Mouse (Mus musculus) lung, embryonic 16.5 days (tissue): ENCODE measurements at regions not wholly inside any gene's neighbourhood (a gene's known extent, or its start where the extent isn't known, plus 50 kb on each side); places are given as distances from the start of the nearest gene placed in this dataset.
A peak's percentile ranks its signal among the peaks of the same experiment; 100 is the strongest.

Experiments
- ATAC-seq: fragments of 200-750 bp; cut with Nextera tagmentation; 2 replicates; pipeline ENCODE4 v1.8.0; 2017; ENCODE audit warnings: low read depth, mild to moderate bottlenecking, moderate library complexity
- H3K27ac ChIP-seq: fragments of 300-500 bp; sonication (generic); 2 replicates; pipeline ENCODE4 v1.5.1; 2014; ENCODE audit warnings: mild to moderate bottlenecking, control low read depth, low read length
- H3K27me3 ChIP-seq: fragments of 300-500 bp; sonication (generic); 2 replicates; pipeline ENCODE4 v1.6.1; 2014; ENCODE audit warnings: low read depth, low read length, mixed read lengths; ENCODE audit not compliant: control insufficient read depth, insufficient read depth
- H3K36me3 ChIP-seq: fragments of 300-500 bp; sonication (generic); 2 replicates; pipeline ENCODE4 v1.6.1; 2014; ENCODE audit warnings: low read length; ENCODE audit not compliant: control insufficient read depth, insufficient read depth
- H3K4me1 ChIP-seq: fragments of 300-500 bp; sonication (generic); replicated peaks from 2 replicates; pipeline ENCODE4 v1.6.1; 2014; ENCODE audit warnings: low read length, mixed read lengths; ENCODE audit not compliant: control insufficient read depth, insufficient read depth
- H3K4me2 ChIP-seq: fragments of 300-500 bp; sonication (generic); 2 replicates; pipeline ENCODE4 v1.6.1; 2014; ENCODE audit warnings: low read depth, low read length, control low read depth
- H3K4me3 ChIP-seq: fragments of 300-500 bp; sonication (generic); 2 replicates; pipeline ENCODE4 v1.5.1; 2014; ENCODE audit warnings: mild to moderate bottlenecking, low read length, control low read depth
- H3K9ac ChIP-seq: fragments of 300-500 bp; sonication (generic); 2 replicates; pipeline ENCODE4 v1.6.1; 2014; ENCODE audit warnings: low read length, control low read depth
- H3K9me3 ChIP-seq: fragments of 300-500 bp; sonication (generic); 2 replicates; pipeline ENCODE4 v1.6.1; 2016; ENCODE audit warnings: low read length; ENCODE audit not compliant: control insufficient read depth
- WGBS: fragments of 180-500 bp; shearing (Covaris S2); extraction: QIAGEN DNeasy Blood & Tissue Kit; methylation state at CpG from one replicate; pipeline ENCODE4 v1.1.7; 2014; 5-methylcytosine and 5-hydroxymethylcytosine counted together

DNA sequence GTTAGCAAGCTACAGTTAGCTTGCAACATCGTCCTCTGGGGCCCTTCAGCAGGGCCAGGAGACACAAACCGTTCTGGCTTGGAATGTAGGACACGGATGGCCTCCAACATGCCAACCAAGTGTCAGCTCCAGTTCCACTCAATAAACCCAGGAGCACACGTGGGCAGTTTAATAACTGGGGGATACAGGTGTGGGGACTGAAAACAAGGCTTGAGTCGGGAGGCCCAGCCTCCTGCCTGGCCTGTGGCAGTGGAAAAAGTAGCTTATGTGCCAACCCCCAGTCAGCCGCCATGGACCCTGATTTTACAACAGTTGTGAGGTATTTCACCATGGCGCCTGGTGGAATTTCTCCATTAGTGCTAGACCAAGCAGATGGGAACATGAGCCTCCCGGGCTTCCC lies 160.9 kb upstream of the Gas1 start:
- Histone ChIP-seq H3K4me2 (no peak overlapping the region), H3K27ac (no peak overlapping the region), H3K9ac (no peak overlapping the region), H3K4me3 (no peak overlapping the region), H3K27me3 (no peaks in the 10 kb centered on the region), H3K36me3 (no peaks in the 10 kb centered on the region), H3K9me3 (no peaks in the 10 kb centered on the region), H3K4me1 (peaks cover 4% of the 10 kb centered on the region; the same call in 1 of the 2 replicates)
- no peak for ATAC-seq
- 75% methylated on average over 8 of the region's 8 CpGs for WGBS

DNA sequence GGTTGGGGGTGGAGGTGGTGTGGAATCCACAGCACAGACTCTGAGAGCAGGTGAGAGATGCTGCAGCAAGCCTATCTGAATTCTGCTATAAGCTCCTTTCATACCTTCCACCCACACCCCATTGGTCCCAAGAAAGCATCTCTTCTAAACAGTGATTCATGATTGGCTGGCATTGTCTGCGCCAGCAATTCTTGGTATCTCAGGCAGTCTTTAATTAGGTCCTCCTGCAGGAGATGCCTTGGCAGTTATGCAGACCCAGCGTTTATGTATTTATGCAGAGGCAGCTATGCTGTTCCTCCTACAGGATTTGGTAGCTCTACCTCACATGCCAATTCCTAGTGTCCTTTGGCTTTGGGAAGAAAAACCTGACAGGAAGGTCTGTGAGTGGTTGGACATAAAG lies 162.9 kb upstream of the Gas1 start:
- Histone ChIP-seq H3K27me3 (no peaks in the 10 kb centered on the region), H3K4me1 (peaks cover 4% of the 10 kb centered on the region; the same call in 1 of the 2 replicates), H3K36me3 (no peaks in the 10 kb centered on the region), H3K4me2 (no peak overlapping the region), H3K27ac (no peak overlapping the region), H3K4me3 (no peak overlapping the region), H3K9me3 (no peaks in the 10 kb centered on the region), H3K9ac (no peak overlapping the region)
- WGBS = 71% methylated on average over 2 of the region's 2 CpGs
- ATAC-seq = no peak

DNA sequence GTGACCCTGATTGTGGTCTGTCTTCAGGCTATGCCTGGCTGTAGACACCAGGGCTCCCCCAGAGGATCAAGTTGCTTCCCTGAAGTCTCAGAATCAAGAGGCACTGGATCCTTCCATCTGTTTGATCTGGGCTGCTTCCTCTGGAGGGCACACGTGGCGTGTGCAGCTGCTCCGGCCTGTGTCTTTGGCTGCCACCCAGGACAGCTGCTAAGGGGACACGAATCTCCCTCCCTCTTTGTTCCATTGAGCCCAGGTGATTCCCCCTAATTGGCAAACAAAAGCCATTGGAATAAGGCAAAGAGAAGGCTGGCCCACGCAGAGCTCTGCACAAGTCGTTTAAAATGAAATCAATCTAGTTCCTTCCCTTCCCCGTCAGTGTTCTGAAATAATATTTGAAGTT lies 170.7 kb upstream of the Gas1 start:
- Histone ChIP-seq H3K4me2 (no peak overlapping the region), H3K27ac (no peak overlapping the region; the same call in 1 of the 2 replicates), H3K36me3 (no peaks in the 10 kb centered on the region), H3K9ac (peak overlapping the region; percentile 24; the same call in 1 of the 2 replicates), H3K4me1 (peaks cover 13% of the 10 kb centered on the region), H3K27me3 (no peaks in the 10 kb centered on the region), H3K4me3 (no peak overlapping the region), H3K9me3 (no peaks in the 10 kb centered on the region)
- peak; percentile 53; the same call in 1 of the 2 replicates for ATAC-seq
- WGBS = 14% methylated on average over 7 of the region's 7 CpGs

DNA sequence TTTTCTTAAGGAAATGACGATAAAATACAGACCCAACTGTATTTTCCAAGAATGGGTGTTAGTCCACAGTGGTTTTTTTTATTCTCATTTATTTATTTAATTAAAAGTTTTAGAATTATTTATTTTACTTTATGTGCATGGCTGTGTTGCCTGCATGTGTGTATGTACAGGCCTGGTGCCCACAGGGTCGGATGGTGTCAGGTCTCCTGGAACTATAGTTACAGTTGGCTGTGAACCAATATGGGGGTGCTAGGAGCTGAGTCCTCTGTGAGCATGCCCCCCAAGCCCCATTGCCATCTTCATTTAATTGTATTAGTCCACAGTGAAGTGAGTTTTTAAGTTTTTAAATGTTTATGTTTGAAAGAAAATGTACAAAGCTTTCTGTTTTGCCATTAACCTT lies 171.3 kb upstream of the Gas1 start:
- 45% methylated on average over 2 of the region's 2 CpGs for WGBS
- H3K4me3 ChIP-seq = no peak overlapping the region
- no peaks in the 10 kb centered on the region for H3K27me3 ChIP-seq
- no peak overlapping the region for H3K4me2 ChIP-seq
- no peak overlapping the region for H3K9ac ChIP-seq
- ATAC-seq = 0 out of 2 replicates have a peak, but pooled peaks have one; percentile 34
- peaks cover 13% of the 10 kb centered on the region for H3K4me1 ChIP-seq
- H3K27ac ChIP-seq = no peak overlapping the region
- H3K9me3 ChIP-seq = no peaks in the 10 kb centered on the region
- H3K36me3 ChIP-seq = no peaks in the 10 kb centered on the region

DNA sequence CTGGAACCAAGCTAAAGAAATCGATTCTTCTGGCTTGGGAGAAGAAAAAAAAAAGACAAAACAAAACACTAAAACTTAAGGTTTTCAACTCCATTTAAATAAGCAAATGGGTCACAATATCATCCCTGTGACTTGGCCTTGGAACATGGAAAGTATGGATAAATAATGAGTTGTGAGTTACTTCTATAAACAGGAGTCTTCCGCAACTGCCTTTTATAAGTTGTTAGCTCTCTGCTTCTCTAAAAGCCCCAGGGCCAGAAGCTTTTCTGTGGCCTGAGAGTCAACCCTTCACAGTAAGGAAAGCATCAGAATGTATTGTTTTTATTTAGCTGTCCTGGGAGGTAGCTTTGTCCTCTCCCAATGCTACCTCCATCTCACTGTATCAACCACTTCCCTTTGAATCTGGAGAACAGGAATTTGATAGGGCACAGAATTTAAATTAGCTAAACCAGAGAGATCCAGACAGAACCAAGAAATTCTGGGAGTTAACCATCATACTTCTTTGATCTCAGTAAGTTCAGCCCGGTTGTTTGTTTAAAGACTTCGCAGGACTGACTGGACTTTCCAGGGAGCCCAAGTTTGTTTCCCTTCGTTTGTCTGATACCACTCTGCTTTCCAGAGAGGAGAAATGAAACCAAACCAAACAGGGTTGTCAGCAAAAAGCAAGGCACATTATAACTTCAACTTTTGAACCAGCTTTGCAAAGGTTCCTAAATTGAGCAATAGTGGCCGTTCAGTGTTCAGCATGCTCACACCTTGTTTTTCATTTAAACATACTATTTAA lies 178.7 kb upstream of the Gas1 start:
- H3K27me3 ChIP-seq = no peaks in the 10 kb centered on the region
- H3K9me3 ChIP-seq = no peaks in the 10 kb centered on the region; the same call in 1 of the 2 replicates
- H3K9ac ChIP-seq = no peak overlapping the region
- WGBS = 23% methylated on average over 6 of the region's 6 CpGs
- H3K4me2 ChIP-seq = 0 out of 2 replicates have a peak overlapping the region, but pooled peaks have one; percentile 11
- H3K4me3 ChIP-seq = no peak overlapping the region
- peaks cover 2% of the 10 kb centered on the region; the same call in 1 of the 2 replicates for H3K4me1 ChIP-seq
- no peaks in the 10 kb centered on the region for H3K36me3 ChIP-seq
- peak overlapping the region; percentile 76 for H3K27ac ChIP-seq
- ATAC-seq = peak; percentile 62

DNA sequence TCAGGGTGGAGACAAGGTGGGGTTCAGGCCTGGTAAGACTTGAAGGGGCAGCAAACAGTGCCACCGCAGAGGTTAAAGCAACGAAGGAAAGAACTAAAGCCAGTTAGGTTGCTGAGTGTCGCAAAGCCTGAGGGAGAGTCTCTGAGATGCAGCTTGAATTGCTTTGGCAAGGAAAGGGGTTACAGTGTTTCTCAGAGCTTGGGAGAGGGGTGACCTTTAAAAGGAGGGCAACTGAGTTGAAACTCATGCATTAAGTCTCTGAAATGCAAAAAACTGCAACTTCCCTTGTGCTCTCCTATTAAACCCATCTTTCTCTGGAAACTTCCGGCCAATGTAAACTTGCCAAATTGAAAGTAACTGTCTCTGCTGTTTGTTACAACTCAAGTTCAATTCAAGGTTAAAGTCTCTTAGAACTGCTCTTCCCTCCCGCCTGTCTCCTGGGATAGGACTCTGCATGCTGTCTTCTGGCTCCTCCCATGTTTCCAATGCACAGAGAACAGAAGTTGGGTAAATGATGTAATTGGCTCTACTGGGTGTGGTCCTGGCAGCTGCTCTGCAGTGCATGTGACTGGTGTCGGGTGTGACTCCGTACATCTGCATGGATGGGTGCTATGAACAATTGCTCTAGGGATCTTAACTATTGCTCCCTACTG lies 181.4 kb upstream of the Gas1 start:
- peak; percentile 88 for ATAC-seq
- no peaks in the 10 kb centered on the region for H3K27me3 ChIP-seq
- peaks cover 2% of the 10 kb centered on the region; the same call in 1 of the 2 replicates for H3K4me1 ChIP-seq
- H3K27ac ChIP-seq = no peak overlapping the region; the same call in 1 of the 2 replicates
- no peaks in the 10 kb centered on the region for H3K36me3 ChIP-seq
- 51% methylated on average over 7 of the region's 7 CpGs for WGBS
- no peak overlapping the region for H3K4me3 ChIP-seq
- H3K4me2 ChIP-seq = no peak overlapping the region
- no peaks in the 10 kb centered on the region; the same call in 1 of the 2 replicates for H3K9me3 ChIP-seq
- no peak overlapping the region for H3K9ac ChIP-seq

DNA sequence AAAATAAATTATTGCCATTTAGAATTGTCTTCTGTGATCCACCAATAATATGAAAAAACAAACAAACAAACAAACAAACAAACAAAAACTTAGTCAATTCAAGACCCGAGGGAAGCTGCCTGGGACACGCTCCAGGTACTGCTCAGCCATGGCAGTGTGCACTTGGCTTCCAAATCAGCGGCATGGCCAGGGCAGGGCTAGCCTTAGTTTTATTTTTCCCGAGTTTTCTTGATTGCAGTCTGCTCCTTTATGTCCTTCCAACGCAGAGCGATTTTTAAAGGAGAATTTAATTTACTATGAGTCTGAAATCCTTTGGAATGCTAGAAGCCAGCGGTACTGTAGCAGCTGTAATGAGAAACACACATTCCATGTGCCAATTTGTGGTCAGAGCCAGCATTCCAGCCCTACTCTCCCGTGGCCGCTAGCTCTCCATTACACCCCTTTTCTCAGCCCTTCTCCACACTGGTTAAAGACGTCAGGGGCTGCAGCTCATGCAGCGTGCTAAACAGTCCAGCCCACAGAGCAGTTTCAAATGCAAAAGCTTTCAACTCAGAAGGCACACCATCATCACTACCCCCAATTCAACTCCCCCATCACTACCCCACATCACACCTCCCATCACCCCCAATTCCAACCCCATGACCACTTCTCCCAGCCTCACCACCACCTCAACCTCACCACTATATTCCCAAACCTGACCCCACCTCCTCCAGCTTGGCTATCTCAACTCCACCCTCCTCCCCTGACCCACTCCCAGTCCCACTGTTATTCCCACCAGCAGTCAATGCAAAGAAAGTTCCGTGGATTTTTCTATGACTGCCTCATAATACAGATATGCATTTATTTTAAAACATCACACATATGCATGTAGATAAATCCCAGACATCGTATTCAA lies 187.9 kb upstream of the Gas1 start:
- Histone ChIP-seq H3K36me3 (no peaks in the 10 kb centered on the region), H3K4me2 (0 out of 2 replicates have a peak overlapping the region, but pooled peaks have one; percentile 8), H3K27me3 (no peaks in the 10 kb centered on the region), H3K9ac (no peak overlapping the region; the same call in 1 of the 2 replicates), H3K4me3 (no peak overlapping the region), H3K9me3 (no peaks in the 10 kb centered on the region), H3K27ac (no peak overlapping the region), H3K4me1 (peaks cover 20% of the 10 kb centered on the region)
- ATAC-seq = peak; percentile 91
- WGBS = 38% methylated on average over 13 of the region's 13 CpGs

DNA sequence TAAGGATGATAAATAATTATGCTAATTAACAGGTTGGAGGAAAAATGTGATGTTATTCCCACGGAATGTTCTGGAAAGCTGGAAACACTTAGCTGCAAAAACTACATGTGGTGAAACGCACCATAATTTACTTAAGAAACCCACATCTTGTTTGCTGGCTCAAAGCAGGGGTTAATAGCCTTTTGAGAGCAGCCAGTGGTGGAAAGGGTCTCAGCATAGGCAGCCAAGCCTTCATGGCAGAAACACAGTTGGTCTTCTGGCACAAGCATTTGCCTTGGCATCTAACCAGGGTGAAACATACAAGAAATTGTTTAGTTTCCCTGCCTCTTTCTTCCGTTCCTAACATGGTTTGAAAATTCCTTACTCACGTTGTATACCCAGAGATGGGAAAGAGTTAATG lies 192.1 kb upstream of the Gas1 start:
- H3K4me2 ChIP-seq = no peak overlapping the region
- ATAC-seq = no peak
- no peak overlapping the region for H3K4me3 ChIP-seq
- H3K27ac ChIP-seq = no peak overlapping the region
- H3K4me1 ChIP-seq = peaks cover 20% of the 10 kb centered on the region
- H3K9ac ChIP-seq = no peak overlapping the region
- WGBS = 48% methylated on average over 4 of the region's 4 CpGs
- H3K27me3 ChIP-seq = no peaks in the 10 kb centered on the region
- H3K36me3 ChIP-seq = no peaks in the 10 kb centered on the region
- no peaks in the 10 kb centered on the region for H3K9me3 ChIP-seq
